Mouse (Mus musculus) naive thymus-derived CD4-positive, alpha-beta T cell, adult 2 months (primary cell): ENCODE measurements around the gene Zfp217.

Experiments
- DNase-seq: peaks from one replicate; pipeline ENCODE4 v3.0.0-alpha.2; 2011; ENCODE audit warnings: low read depth

Gene Zfp217

GRCm38 (mm10) chr2:170133093-170133731, 14.7 kb downstream of the Zfp217 start:
- peak; percentile 74 for DNase-seq

DNA sequence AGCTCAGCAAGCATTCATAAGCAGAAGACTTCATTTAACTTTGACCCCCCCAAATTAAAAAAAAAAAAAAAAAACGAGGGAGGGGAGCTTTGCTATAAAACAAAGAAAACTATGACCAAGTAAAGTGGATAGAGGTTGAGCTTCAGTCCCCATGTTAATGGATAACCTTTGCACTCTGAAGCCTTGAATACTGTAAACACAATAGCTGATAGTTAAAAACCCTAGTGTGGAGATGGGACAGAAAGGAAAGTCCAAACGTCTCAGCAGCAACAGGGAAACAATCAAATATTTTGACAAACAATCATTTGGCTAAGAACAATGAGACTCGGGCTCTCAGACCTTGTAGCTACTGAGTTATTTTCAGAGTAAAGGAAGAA, 15.2 kb downstream of the Zfp217 start:
- no peak for DNase-seq

GRCm38 (mm10) chr2:170131981-170132460, 15.9 kb downstream of the Zfp217 start:
- DNase-seq, result peak; percentile 52

DNA sequence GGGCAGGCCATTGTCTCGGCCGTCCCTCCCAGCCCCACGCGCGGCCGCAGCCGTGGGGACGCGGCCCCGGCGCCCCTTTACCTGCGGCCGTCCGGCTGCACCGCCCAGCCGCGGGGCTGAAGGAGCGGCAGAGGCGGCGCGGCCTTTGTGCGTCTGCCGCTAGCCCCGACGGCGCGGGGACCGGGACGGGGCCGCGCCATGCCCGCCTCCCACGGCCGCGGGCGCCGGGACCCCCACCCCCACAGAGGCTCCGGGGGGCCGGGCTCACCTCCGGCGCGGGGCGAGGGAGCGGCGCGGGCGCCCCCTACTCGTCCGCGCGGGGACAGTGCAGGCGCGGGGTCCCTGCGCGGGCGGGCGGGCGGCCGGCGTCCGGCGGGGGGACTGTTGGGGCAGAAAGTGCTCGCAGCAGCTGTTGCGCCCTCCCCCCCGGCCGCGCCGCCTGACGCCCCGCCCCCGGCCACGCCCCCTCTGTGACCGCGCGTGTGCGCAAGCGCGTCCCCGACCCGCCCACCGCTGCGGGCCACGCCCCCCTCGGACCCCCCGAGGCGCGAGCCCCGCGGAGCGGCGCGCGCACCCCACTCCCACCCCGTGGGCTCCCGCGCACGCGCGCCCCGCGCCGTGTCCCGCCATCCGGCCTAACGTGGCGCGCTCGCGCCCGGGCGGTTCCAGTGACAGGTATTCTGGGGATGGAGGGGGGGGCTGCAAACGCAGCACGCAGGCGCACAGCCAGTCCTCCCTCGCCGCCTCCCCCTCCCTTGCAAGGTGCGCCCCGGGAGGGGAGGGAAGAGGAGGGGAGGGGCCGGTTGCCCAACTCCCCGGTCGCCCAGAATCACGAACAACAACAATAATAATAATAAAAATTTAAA, 16.9 kb downstream of the Zfp217 start:
- peak; percentile 92 for DNase-seq

- peak; percentile 59 for DNase-seq
Measured at GRCm38 (mm10) chr2:170129923-170130779, 17.8 kb downstream of the Zfp217 start.

DNA sequence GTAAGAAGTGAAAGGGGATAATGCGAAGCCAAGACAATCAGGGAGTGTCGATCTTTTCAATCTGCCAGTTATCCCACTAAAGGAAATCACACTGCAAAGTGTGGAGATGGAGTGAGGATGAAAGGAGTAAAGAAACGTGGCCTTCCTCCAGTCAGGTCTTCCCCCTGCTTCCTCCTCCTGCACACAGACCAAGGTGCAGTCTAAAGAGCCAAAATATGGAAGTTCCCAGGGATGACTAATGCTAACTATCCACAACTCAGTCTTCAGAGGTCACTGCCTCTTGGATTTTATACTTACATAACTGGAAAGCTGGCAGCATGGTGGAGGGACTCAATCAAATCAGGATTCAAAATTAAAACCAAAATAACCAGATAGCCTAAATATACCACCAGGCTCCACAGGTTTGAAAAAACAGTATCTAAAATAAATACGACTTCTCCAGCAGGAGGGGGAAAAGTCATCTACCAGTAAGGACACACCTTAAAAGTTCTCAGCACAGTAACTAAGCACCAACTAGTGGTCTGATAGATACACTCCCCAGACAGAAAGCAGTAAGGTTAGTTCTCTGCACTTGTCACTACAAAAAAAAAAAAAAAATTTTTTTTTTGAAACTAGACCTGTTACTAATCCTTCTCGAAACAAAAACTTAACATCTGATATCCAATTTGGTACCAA, 18.5 kb downstream of the Zfp217 start:
- peak; percentile 62 for DNase-seq

DNA sequence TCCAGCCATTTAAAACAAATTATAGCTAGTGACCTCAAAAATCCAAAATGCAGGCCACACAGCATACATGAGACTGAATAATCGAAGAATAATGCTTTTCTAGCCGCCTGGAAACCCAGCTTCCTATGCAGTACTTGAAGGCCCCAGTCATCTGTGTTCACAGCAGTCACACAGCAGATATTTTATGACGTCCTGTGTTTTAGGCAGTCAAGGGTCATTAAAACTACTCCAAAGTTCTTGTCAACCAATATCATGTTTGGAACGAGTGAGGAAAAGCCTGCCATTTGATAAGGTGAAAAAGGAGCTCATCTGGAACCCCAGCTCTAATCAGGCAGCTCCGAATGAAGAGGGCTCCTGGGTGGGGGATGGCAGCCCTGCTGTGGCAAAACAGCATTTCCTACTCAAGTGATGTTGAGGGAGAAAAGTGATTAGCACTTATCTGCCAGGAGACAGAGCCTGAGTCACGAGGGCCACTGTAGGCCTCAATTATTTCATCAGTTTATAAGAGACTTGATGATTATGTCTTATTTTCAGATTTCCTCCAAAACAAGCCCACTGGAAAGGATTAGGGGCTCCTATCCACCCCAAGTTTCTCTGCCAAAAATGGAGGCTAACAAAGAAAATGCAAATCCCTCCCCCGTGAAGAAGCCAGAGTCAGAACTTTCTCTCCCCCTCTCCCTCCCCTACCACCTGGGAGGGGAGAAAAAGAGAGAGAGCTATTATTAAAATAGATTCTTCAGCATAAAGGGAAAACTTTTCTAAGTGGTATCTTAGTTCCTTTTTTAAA, 19.2 kb downstream of the Zfp217 start:
- DNase-seq, result peak; percentile 45

GRCm38 (mm10) chr2:170127523-170127922, 20.4 kb downstream of the Zfp217 start:
- DNase-seq, result peak; percentile 40

- DNase-seq, result peak; percentile 44
Measured at GRCm38 (mm10) chr2:170126266-170126665, 21.6 kb downstream of the Zfp217 start.

GRCm38 (mm10) chr2:170122197-170122596, 25.7 kb downstream of the Zfp217 start:
- no peak for DNase-seq

GRCm38 (mm10) chr2:170120139-170121027, 27.5 kb downstream of the Zfp217 start:
- no peak for DNase-seq

DNA sequence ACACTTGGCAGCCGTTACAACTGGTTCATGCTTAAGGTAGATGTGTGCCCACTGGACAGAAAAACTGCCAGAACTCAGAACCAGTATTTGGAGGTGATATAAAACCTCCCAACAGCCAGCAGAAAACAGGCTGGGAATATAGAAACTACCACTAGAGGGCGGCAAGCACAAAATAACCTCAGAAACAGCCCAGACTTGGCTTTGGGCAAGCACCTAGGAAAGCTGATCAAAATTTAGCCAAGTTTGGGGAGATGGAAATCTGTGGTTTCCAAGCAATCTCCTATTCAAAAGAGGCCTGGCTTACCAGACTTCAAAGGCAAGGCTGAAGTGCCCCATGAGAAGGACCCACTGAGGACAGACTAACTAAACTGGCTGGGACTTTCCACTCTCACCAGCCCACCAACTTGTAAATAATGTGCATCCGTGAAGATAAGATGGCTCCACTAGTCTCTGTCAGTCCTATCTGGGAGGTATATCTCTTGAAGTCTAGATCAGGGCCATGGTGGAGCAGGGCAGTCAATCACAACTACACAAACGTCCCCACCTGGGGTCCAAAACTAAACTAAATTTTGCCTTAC, 31.1 kb downstream of the Zfp217 start:
- peak; percentile 88 for DNase-seq

- DNase-seq, result no peak
Measured at GRCm38 (mm10) chr2:170110306-170110705, 37.6 kb downstream of the Zfp217 start.

DNA sequence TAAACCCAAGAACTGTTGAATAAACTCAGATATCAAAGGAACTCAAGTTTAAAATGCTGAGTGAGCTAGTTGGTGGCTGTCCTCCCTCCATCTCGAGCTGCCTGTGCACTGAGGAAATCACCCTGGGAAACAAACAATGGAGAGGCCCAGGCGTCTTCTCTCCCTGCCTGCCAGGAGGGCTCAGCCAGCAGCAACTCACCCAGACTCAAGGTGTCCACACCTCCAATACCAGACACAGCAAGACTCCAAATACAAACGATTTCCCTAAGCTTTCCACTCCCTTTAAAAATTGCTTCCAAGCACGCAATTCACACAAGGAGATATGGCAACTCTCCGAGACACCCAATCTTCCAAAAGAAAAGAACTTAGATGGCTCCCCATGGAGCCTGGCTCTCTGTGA, 38.4 kb downstream of the Zfp217 start:
- DNase-seq, result no peak

DNA sequence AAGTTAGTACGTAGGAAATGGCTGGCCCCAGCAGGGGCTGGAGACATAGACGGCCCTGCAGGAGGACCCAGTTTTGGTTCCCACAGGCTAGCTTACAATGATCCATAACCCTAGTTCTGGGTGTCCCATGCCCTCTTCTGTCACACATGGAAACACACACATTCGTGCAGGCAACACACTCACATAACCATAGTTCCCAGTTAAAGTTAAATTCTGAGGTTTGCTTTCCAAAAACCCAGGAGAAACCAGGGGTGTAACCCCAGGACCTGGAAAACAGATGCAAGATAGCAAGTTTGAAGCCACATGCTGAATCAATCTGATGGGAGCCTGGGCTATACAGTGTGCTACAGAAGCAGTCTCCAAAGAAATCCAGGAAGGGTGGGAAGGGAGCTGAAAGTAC, 40.1 kb downstream of the Zfp217 start:
- DNase-seq, result no peak

DNA sequence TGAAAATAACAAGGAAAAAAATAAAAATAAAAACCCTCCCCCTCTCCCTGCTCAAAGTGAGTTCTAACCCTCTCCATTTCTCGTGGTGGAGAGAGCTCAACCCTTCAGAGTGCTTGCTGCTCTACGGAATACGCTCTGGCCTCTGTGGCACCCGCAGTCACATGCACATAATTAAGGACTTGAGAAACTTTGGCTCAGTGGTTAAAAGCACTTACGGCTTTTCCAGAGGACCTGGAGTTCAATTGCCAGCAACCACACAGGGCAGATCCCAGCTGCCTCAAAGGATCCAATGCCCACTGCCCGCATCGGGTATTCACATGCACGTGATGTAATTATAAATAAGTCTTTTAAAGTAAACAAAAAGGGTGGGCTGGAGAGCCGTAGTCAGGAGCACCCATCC, 41.9 kb downstream of the Zfp217 start:
- no peak for DNase-seq

DNA sequence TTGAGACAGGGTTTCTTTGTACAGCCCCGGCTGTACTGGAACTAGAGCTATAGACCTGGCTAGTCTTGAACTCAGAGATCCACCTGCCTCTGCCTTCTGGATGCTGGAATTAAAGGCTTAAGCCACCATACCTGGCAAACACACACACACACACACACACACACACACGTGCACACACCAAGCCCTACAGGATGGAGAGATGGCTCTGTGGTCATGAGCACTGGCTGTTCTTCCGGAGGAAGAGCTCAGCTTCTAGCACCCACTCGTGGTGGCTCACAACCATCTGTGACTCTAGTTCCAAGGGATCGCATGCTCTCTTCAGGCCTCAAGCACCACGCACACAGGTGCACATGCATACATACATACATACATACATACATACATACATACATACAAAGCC, 43.5 kb downstream of the Zfp217 start:
- DNase-seq, result peak; percentile 68

- peak; percentile 83 for DNase-seq
Measured at GRCm38 (mm10) chr2:170103852-170104251, 44.1 kb downstream of the Zfp217 start.

DNA sequence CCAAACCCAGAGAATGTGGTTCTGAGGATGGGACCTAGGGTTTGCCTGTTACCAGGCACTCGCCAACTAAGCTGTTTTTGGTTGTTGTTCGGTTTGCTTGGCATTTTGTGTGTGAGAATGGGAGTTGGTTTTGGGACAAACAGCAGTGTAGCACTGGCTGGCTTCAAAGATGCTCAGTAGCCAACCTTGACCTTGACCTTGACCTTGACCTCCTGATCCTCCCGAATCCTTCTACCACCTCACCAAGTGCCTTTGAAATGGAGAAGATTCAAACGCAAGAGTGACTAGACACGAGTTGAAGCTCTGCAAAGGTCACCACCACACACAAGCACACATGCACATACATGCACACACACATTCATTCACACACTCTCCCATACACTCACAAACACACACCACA, 44.6 kb downstream of the Zfp217 start:
- peak; percentile 18 for DNase-seq

DNA sequence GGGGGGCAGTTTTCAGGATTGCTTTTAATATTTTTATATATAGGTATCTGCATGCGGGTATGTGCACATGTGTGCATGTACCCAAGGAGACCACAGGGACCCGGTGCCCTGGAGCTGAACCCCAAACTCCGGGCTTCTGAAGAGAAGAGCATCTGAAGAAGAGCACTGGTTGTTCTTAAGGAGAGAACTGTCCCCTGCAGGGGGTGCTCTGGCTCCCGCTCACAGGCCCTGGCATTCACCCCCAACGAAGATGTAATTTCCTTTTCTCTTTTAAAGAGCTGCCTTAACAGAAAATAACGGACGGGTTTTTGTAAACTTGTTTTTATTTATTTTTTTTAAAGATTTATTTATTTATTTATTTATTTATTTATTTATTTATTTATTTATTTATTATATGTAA, 46.0 kb downstream of the Zfp217 start:
- DNase-seq, result peak; percentile 37
